Mouse (Mus musculus): ENCODE measurements around the gene Bean1. TPM values are rescaled to one million over a fixed set of nuclear protein-coding genes. Genes with fewer than 3 reads are reported as not detected.

The Bean1 gene
- polyA plus RNA-seq (2012; ENCODE audit: insufficient read depth, insufficient read length, missing spikeins), result 0.54 TPM in 1 of 2 replicates, not detected in the other

GRCm38 (mm10) chr8:104170118-104171049 is at the start of gene Bean1:
Gene Bean1, plus strand, starts transcription at chr8:104170442.
- Histone ChIP-seq H3K4me3 (ENCODE audit: insufficient read depth, low read depth, low read length) (peak within 1 kb of the TSS; percentile 59), H3K4me1 (ENCODE audit: control insufficient read depth, insufficient read depth, insufficient read length, low read length) (no peaks in the 10 kb centered on the region), H3K27ac (replicated peaks; ENCODE audit: low read depth, low read length) (no peak within 1 kb of the TSS)

- H3K4me3 ChIP-seq (ENCODE audit: insufficient read depth, low read depth, low read length), result no peak overlapping the region
- peaks cover 24% of the 10 kb centered on the region; the same call in 1 of the 2 replicates for H3K4me1 ChIP-seq (ENCODE audit: control insufficient read depth, insufficient read depth, insufficient read length, low read length)
- H3K27ac ChIP-seq (replicated peaks; ENCODE audit: low read depth, low read length), result peak overlapping the region; percentile 59
Measured at GRCm38 (mm10) chr8:104121640-104122416, 48.4 kb upstream of the Bean1 start.

DNA sequence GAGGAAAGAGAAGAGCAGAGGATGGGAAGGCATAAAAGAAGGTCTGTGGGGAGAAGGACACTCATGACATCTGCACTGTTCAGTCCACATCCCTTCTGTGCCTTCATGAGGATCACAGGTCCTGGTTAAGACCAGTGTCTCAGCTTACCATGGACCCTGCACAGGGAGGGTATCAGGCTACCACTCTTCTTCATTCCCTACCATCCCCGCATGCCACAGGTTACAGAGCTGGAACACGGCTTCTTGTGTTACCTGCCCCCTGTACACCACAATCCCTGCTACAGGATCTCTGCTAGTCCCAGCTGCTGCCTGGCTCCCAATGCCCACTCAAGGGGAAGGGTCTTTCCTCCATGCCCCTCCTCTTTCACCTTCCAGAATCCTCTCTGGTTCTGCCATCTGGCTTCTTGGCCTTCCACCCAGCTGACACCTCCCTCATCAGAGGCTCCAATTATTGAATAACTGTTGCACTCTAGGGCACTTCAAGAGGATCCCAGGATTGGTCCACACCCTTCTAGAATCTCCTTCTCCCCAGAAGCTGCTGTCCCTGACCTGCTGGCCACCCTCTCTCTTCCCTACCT is 47.1 kb upstream of the Bean1 start:
- H3K4me1 ChIP-seq (ENCODE audit: control insufficient read depth, insufficient read depth, insufficient read length, low read length), result peaks cover 20% of the 10 kb centered on the region; the same call in 1 of the 2 replicates
- H3K27ac ChIP-seq (replicated peaks; ENCODE audit: low read depth, low read length), result no peak overlapping the region
- no peak overlapping the region for H3K4me3 ChIP-seq (ENCODE audit: insufficient read depth, low read depth, low read length)

GRCm38 (mm10) chr8:104124534-104124933 is 45.7 kb upstream of the Bean1 start:
- Histone ChIP-seq H3K4me3 (ENCODE audit: insufficient read depth, low read depth, low read length) (no peak overlapping the region), H3K27ac (replicated peaks; ENCODE audit: low read depth, low read length) (no peak overlapping the region), H3K4me1 (ENCODE audit: control insufficient read depth, insufficient read depth, insufficient read length, low read length) (peaks cover 17% of the 10 kb centered on the region; the same call in 1 of the 2 replicates)

DNA sequence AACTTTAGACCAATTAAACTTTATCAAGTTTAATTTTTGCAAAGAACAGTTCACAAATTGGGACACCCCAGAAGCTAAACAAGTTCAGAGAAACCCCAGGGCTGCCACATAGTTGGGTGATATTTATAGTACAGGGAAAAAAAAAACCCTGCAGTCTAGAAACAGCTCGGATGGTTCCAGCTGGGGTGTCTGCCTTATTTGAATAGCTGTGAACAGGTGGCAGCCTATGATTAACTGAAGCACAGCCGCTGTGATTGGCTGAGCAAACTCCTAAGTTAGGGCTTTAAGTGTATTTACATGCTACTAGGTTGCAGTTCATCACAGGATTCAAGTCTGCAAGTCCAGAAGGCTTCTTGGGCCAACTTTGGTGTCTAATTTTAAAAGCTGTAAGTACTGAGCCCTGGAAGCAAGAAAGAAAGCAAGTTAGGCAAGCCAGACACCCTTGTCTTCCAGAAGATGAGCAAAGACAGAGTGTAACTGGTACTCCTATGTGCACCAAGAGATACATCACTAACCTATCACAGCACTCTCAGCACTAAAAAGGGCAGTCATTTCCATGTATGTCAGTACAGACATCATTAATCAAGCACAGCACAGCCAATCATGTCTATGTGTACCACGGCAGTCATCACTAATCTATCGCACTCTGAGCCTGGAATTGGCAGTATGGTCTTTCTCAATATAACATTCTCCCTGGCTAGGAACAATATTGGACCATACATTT is 42.9 kb upstream of the Bean1 start:
- peaks cover 8% of the 10 kb centered on the region; the same call in 1 of the 2 replicates for H3K4me1 ChIP-seq (ENCODE audit: control insufficient read depth, insufficient read depth, insufficient read length, low read length)
- H3K4me3 ChIP-seq (ENCODE audit: insufficient read depth, low read depth, low read length), result no peak overlapping the region
- no peak overlapping the region for H3K27ac ChIP-seq (replicated peaks; ENCODE audit: low read depth, low read length)

GRCm38 (mm10) chr8:104130916-104131315 is 39.3 kb upstream of the Bean1 start:
- H3K4me3 ChIP-seq (ENCODE audit: insufficient read depth, low read depth, low read length), result no peak overlapping the region
- H3K4me1 ChIP-seq (ENCODE audit: control insufficient read depth, insufficient read depth, insufficient read length, low read length), result peaks cover 2% of the 10 kb centered on the region; the same call in 1 of the 2 replicates
- no peak overlapping the region for H3K27ac ChIP-seq (replicated peaks; ENCODE audit: low read depth, low read length)

- no peak overlapping the region for H3K27ac ChIP-seq (replicated peaks; ENCODE audit: low read depth, low read length)
- H3K4me1 ChIP-seq (ENCODE audit: control insufficient read depth, insufficient read depth, insufficient read length, low read length), result peaks cover 2% of the 10 kb centered on the region; the same call in 1 of the 2 replicates
- H3K4me3 ChIP-seq (ENCODE audit: insufficient read depth, low read depth, low read length), result no peak overlapping the region
Measured at GRCm38 (mm10) chr8:104131414-104131975, 38.7 kb upstream of the Bean1 start.

DNA sequence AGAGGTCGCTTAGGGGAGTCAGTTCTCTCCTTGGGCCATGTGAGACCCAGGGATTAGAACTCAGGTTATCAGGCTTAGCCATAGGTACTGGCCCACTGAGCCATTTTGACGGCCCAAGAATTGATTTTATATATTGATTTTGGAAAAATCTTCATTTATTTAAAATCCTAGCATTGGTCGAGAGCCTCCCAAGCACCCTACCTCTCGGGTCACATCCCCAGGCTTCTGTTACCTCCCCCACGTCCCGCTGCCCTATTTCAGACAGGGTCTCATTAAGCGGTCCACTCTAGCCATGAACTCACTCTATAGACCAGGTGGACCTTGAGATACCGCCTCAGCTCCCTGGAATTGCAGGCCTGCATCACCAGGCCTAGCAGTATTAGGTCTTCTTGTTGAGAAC is 35.7 kb upstream of the Bean1 start:
- H3K27ac ChIP-seq (replicated peaks; ENCODE audit: low read depth, low read length), result no peak overlapping the region
- no peak overlapping the region for H3K4me3 ChIP-seq (ENCODE audit: insufficient read depth, low read depth, low read length)
- H3K4me1 ChIP-seq (ENCODE audit: control insufficient read depth, insufficient read depth, insufficient read length, low read length), result no peaks in the 10 kb centered on the region

- Histone ChIP-seq H3K4me1 (ENCODE audit: control insufficient read depth, insufficient read depth, insufficient read length, low read length) (no peaks in the 10 kb centered on the region), H3K27ac (replicated peaks; ENCODE audit: low read depth, low read length) (no peak overlapping the region), H3K4me3 (ENCODE audit: insufficient read depth, low read depth, low read length) (no peak overlapping the region)
Measured at GRCm38 (mm10) chr8:104136277-104136676, 34.0 kb upstream of the Bean1 start.

DNA sequence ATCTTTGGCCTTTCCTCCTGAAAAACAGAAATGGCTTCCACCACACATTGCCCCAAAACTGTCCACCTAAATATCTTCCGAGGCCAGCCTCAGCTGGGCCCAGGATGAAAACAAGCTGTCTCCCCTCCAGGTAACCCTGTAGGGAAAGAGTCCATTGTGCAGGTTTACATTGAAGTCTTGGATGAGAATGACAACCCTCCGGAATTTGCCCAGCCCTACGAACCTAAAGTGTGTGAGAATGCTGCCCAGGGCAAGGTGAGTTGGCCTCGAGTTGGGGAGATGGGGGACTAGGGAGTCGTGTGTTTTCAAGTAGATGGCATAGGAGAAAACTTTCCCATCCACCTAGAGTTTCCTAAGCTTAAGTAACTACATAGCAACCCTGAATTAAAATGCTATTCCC is 32.6 kb upstream of the Bean1 start:
- Histone ChIP-seq H3K4me3 (ENCODE audit: insufficient read depth, low read depth, low read length) (no peak overlapping the region), H3K27ac (replicated peaks; ENCODE audit: low read depth, low read length) (no peak overlapping the region), H3K4me1 (ENCODE audit: control insufficient read depth, insufficient read depth, insufficient read length, low read length) (no peaks in the 10 kb centered on the region; the same call in 1 of the 2 replicates)

- H3K27ac ChIP-seq (replicated peaks; ENCODE audit: low read depth, low read length), result no peak overlapping the region
Measured at GRCm38 (mm10) chr8:104140611-104141010, 29.6 kb upstream of the Bean1 start.

DNA sequence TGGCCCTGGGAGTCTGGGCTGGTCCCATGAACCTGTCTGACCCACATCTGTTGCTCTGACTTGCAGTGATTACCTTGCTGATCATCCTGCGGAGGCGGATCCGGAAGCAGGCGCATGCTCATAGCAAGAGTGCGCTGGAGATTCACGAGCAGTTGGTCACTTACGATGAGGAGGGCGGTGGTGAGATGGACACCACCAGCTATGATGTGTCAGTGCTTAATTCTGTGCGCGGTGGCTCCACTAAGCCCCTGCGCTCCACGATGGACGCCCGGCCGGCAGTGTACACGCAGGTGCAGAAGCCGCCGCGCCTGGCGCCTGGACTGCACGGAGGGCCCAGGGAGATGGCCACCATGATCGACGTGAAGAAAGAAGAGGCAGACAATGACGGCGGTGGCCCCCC is 27.8 kb upstream of the Bean1 start:
- Histone ChIP-seq H3K27ac (replicated peaks; ENCODE audit: low read depth, low read length) (no peak overlapping the region), H3K4me1 (ENCODE audit: control insufficient read depth, insufficient read depth, insufficient read length, low read length) (no peaks in the 10 kb centered on the region; the same call in 1 of the 2 replicates), H3K4me3 (ENCODE audit: insufficient read depth, low read depth, low read length) (no peak overlapping the region)

More at GRCm38 (mm10) chr8:104140611-104141010, 29.6 kb upstream of the Bean1 start:
- Histone ChIP-seq H3K4me3 (ENCODE audit: insufficient read depth, low read depth, low read length) (no peak overlapping the region), H3K4me1 (ENCODE audit: control insufficient read depth, insufficient read depth, insufficient read length, low read length) (no peaks in the 10 kb centered on the region; the same call in 1 of the 2 replicates)

DNA sequence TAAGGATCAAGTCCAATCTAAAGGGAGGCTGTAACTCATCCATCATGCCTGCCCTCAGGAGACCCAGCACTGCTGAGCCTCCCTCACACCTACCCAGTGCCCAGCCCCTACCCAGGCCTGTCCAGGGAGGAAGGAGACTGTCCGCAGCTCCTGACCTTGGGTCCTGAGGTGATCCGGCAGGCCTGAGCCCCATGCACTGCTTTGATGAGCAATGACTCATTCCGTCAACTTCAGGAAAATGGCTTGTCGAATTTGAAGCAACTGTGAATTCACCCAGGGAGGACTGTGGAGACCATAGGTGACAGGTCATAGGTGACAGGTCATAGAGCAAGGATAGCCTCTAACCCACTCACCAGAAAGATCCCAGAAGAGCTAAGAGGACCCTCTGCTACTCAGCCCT is 26.9 kb upstream of the Bean1 start:
- H3K4me1 ChIP-seq (ENCODE audit: control insufficient read depth, insufficient read depth, insufficient read length, low read length), result no peaks in the 10 kb centered on the region; the same call in 1 of the 2 replicates
- no peak overlapping the region for H3K27ac ChIP-seq (replicated peaks; ENCODE audit: low read depth, low read length)
- H3K4me3 ChIP-seq (ENCODE audit: insufficient read depth, low read depth, low read length), result no peak overlapping the region
